Mouse (Mus musculus): ENCODE data around the gene Shroom2. TPM values are rescaled to one million over a fixed set of nuclear protein-coding genes. Genes with fewer than 3 reads are reported as not detected.

Shroom2 gene
- polyA plus RNA-seq, 2 experiments, result 0.97 to 1.1 TPM

- no peak for ATAC-seq (ENCODE audit: insufficient read depth)
- no peaks in the 10 kb centered on the region for H3K36me3 ChIP-seq (replicated peaks; ENCODE audit: control insufficient read depth, insufficient read depth, low read depth)
- no peak overlapping the region for H3K4me3 ChIP-seq (ENCODE audit: insufficient read depth in 1 of 2, low read depth in 2 of 2, low read length in 2 of 2)
- TF ChIP-seq CTCF (IDR thresholded peaks at IDR 0.05; ENCODE audit: low read depth), result no peak
- no peak for TF ChIP-seq EP300 (IDR thresholded peaks at IDR 0.05; ENCODE audit: low read depth)
- no peak overlapping the region for H3K9ac ChIP-seq (replicated peaks)
- H3K4me2 ChIP-seq (ENCODE audit: low read depth), result no peak overlapping the region
- H3K9me3 ChIP-seq (ENCODE audit: control insufficient read depth, low read length), result no peaks in the 10 kb centered on the region
- no peak for DNase-seq (ENCODE audit: low read depth in 3 of 3, low spot score in 3 of 3)
- WGBS (ENCODE audit: insufficient replicate concordance), result 30% methylated on average over 2 of the region's 2 CpGs
- H3K27me3 ChIP-seq (ENCODE audit: control insufficient read depth, insufficient read depth, low read length), result no peaks in the 10 kb centered on the region
- H3K27ac ChIP-seq, result no peak overlapping the region
- no peaks in the 10 kb centered on the region for H3K4me1 ChIP-seq (replicated peaks; ENCODE audit: control insufficient read depth in 2 of 2, insufficient read depth in 2 of 2, low read length in 1 of 2)
Observed at GRCm38 (mm10) chrX:152762437-152762836, 6.8 kb downstream of the Shroom2 start.

GRCm38 (mm10) chrX:152756293-152756692, 13.0 kb downstream of the Shroom2 start:
- TF ChIP-seq CTCF (IDR thresholded peaks at IDR 0.05; ENCODE audit: low read depth) (no peak), EP300 (IDR thresholded peaks at IDR 0.05; ENCODE audit: low read depth) (no peak)
- no peak for DNase-seq (ENCODE audit: low read depth in 3 of 3, low spot score in 3 of 3)
- Histone ChIP-seq H3K27ac (no peak overlapping the region), H3K36me3 (replicated peaks; ENCODE audit: control insufficient read depth, insufficient read depth, low read depth) (no peaks in the 10 kb centered on the region), H3K9me3 (ENCODE audit: control insufficient read depth, low read length) (no peaks in the 10 kb centered on the region), H3K4me3 (ENCODE audit: insufficient read depth in 1 of 2, low read depth in 2 of 2, low read length in 2 of 2) (no peak overlapping the region), H3K9ac (replicated peaks) (no peak overlapping the region), H3K4me1 (replicated peaks; ENCODE audit: control insufficient read depth in 2 of 2, insufficient read depth in 2 of 2, low read length in 1 of 2) (no peaks in the 10 kb centered on the region), H3K27me3 (ENCODE audit: control insufficient read depth, insufficient read depth, low read length) (no peaks in the 10 kb centered on the region), H3K4me2 (ENCODE audit: low read depth) (no peak overlapping the region)
- ATAC-seq (ENCODE audit: insufficient read depth), result no peak
- 74% methylated on average over 5 of the region's 5 CpGs for WGBS (ENCODE audit: insufficient replicate concordance)

GRCm38 (mm10) chrX:152755819-152756218, 13.4 kb downstream of the Shroom2 start:
- TF ChIP-seq EP300 (IDR thresholded peaks at IDR 0.05; ENCODE audit: low read depth), result no peak
- no peak for TF ChIP-seq CTCF (IDR thresholded peaks at IDR 0.05; ENCODE audit: low read depth)
- H3K4me1 ChIP-seq (replicated peaks; ENCODE audit: control insufficient read depth in 2 of 2, insufficient read depth in 2 of 2, low read length in 1 of 2), result no peaks in the 10 kb centered on the region
- H3K27me3 ChIP-seq (ENCODE audit: control insufficient read depth, insufficient read depth, low read length), result no peaks in the 10 kb centered on the region
- DNase-seq (ENCODE audit: low read depth in 3 of 3, low spot score in 3 of 3) (no peak), ATAC-seq (ENCODE audit: insufficient read depth) (no peak)
- no peaks in the 10 kb centered on the region for H3K36me3 ChIP-seq (replicated peaks; ENCODE audit: control insufficient read depth, insufficient read depth, low read depth)
- H3K4me3 ChIP-seq (ENCODE audit: insufficient read depth in 1 of 2, low read depth in 2 of 2, low read length in 2 of 2), result no peak overlapping the region
- no peak overlapping the region for H3K4me2 ChIP-seq (ENCODE audit: low read depth)
- WGBS (ENCODE audit: insufficient replicate concordance), result 70% methylated on average over 1 of the region's 1 CpGs
- H3K27ac ChIP-seq, result no peak overlapping the region
- no peak overlapping the region for H3K9ac ChIP-seq (replicated peaks)
- no peaks in the 10 kb centered on the region for H3K9me3 ChIP-seq (ENCODE audit: control insufficient read depth, low read length)

GRCm38 (mm10) chrX:152745925-152746324, 23.3 kb downstream of the Shroom2 start:
- H3K27ac ChIP-seq, result no peak overlapping the region
- H3K27me3 ChIP-seq (ENCODE audit: control insufficient read depth, insufficient read depth, low read length), result no peaks in the 10 kb centered on the region
- no peak for ATAC-seq (ENCODE audit: insufficient read depth)
- TF ChIP-seq CTCF (IDR thresholded peaks at IDR 0.05; ENCODE audit: low read depth), result no peak
- H3K36me3 ChIP-seq (replicated peaks; ENCODE audit: control insufficient read depth, insufficient read depth, low read depth), result no peaks in the 10 kb centered on the region
- 63% methylated on average over 2 of the region's 2 CpGs for WGBS (ENCODE audit: insufficient replicate concordance)
- no peaks in the 10 kb centered on the region; a peak in 1 of 4 replicates for H3K4me1 ChIP-seq (replicated peaks; ENCODE audit: control insufficient read depth in 2 of 2, insufficient read depth in 2 of 2, low read length in 1 of 2)
- H3K9me3 ChIP-seq (ENCODE audit: control insufficient read depth, low read length), result no peaks in the 10 kb centered on the region
- DNase-seq (ENCODE audit: low read depth in 3 of 3, low spot score in 3 of 3), result no peak
- H3K4me2 ChIP-seq (ENCODE audit: low read depth), result no peak overlapping the region
- no peak overlapping the region for H3K9ac ChIP-seq (replicated peaks)
- H3K4me3 ChIP-seq (ENCODE audit: insufficient read depth in 1 of 2, low read depth in 2 of 2, low read length in 2 of 2), result no peak overlapping the region

- ATAC-seq (ENCODE audit: insufficient read depth), result no peak
- TF ChIP-seq CTCF (IDR thresholded peaks at IDR 0.05; ENCODE audit: low read depth) (no peak), EP300 (IDR thresholded peaks at IDR 0.05; ENCODE audit: low read depth) (no peak)
- DNase-seq (ENCODE audit: low read depth in 3 of 3, low spot score in 3 of 3), result no peak
Observed at GRCm38 (mm10) chrX:152743642-152744041, 25.6 kb downstream of the Shroom2 start.

More at GRCm38 (mm10) chrX:152743642-152744041, 25.6 kb downstream of the Shroom2 start:
- Histone ChIP-seq H3K4me2 (ENCODE audit: low read depth) (no peak overlapping the region), H3K4me3 (ENCODE audit: insufficient read depth in 1 of 2, low read depth in 2 of 2, low read length in 2 of 2) (no peak overlapping the region), H3K9me3 (ENCODE audit: control insufficient read depth, low read length) (no peaks in the 10 kb centered on the region), H3K27me3 (ENCODE audit: control insufficient read depth, insufficient read depth, low read length) (no peaks in the 10 kb centered on the region), H3K36me3 (replicated peaks; ENCODE audit: control insufficient read depth, insufficient read depth, low read depth) (no peaks in the 10 kb centered on the region), H3K4me1 (replicated peaks; ENCODE audit: control insufficient read depth in 2 of 2, insufficient read depth in 2 of 2, low read length in 1 of 2) (no peaks in the 10 kb centered on the region; a peak in 1 of 4 replicates), H3K9ac (replicated peaks) (no peak overlapping the region), H3K27ac (no peak overlapping the region)

Data from liver, embryonic 14.5 days (tissue).